Mouse (Mus musculus) erythroid progenitor cell, adult 5-6 weeks (primary cell): ENCODE data around the gene Cpsf3. TPM values are rescaled to one million over a fixed set of nuclear protein-coding genes. Genes with fewer than 3 reads are reported as not detected.

Experiments used
- ATAC-seq: replicated peaks from 2 replicates; pipeline ENCODE4 v1.8.0; 2016; ENCODE audit warnings: moderate number of reproducible peaks, mild to moderate bottlenecking, moderate TSS enrichment, inconsistent platforms; ENCODE audit not compliant: poor library complexity, low FRiP score, severe bottlenecking
- total RNA-seq, 2 experiments: library from RNA; stranded (forward) in 1 of 2; stranded (reverse) in 1 of 2; fragments of 150-400 nt in 1 of 2; fragments of 186-747, 209-891 nt in 1 of 2; gene quantifications; 2 replicates each; pipeline versions ENCODE4 v1.2.3 to v1.2.4; 2015 to 2017; ENCODE audit warnings: low replicate concordance in 2 of 2

Gene Cpsf3
- total RNA-seq, 2 experiments from 2014 or later = 15.6 to 68.3 TPM

- ATAC-seq = no peak
Observed at GRCm38 (mm10) chr12:21326325-21326724, 41.1 kb downstream of the Cpsf3 start.

GRCm38 (mm10) chr12:21329661-21330400 is 44.6 kb downstream of the Cpsf3 start:
- no peak for ATAC-seq

- no peak for ATAC-seq
Observed at GRCm38 (mm10) chr12:21330961-21331576, 45.9 kb downstream of the Cpsf3 start.

GRCm38 (mm10) chr12:21331711-21332110 is 46.5 kb downstream of the Cpsf3 start:
- no peak for ATAC-seq

GRCm38 (mm10) chr12:21333021-21333420 is 47.8 kb downstream of the Cpsf3 start:
- ATAC-seq = no peak

- no peak for ATAC-seq
Observed at GRCm38 (mm10) chr12:21333766-21334165, 48.6 kb downstream of the Cpsf3 start.

GRCm38 (mm10) chr12:21335869-21336268 is 50.7 kb downstream of the Cpsf3 start:
- ATAC-seq = no peak

- ATAC-seq = no peak
Observed at GRCm38 (mm10) chr12:21337171-21337570, 52.0 kb downstream of the Cpsf3 start.

GRCm38 (mm10) chr12:21340674-21341073 is 55.5 kb downstream of the Cpsf3 start:
- no peak for ATAC-seq

GRCm38 (mm10) chr12:21346972-21347371 is 61.8 kb downstream of the Cpsf3 start:
- no peak for ATAC-seq

GRCm38 (mm10) chr12:21350113-21350876 is 65.1 kb downstream of the Cpsf3 start:
- ATAC-seq = no peak

GRCm38 (mm10) chr12:21353681-21354080 is 68.5 kb downstream of the Cpsf3 start:
- no peak for ATAC-seq

GRCm38 (mm10) chr12:21362686-21363085 is 77.5 kb downstream of the Cpsf3 start:
- ATAC-seq = no peak

- no peak for ATAC-seq
Observed at GRCm38 (mm10) chr12:21363195-21363594, 78.0 kb downstream of the Cpsf3 start.

Other genes with a start within 250 kb of the Cpsf3 start
- 14.4 and 15.1 TPM in 2 replicates for gene Itgb1bp1, start 893 bp downstream of the Cpsf3 start, total RNA-seq (2015; ENCODE audit: low replicate concordance)
- 11.8 and 15.7 TPM in 2 replicates for gene Itgb1bp1, start 893 bp downstream of the Cpsf3 start, total RNA-seq (2017; ENCODE audit: low replicate concordance)
- 15.1 and 20.9 TPM in 2 replicates for gene Iah1, start 31.0 kb downstream of the Cpsf3 start, total RNA-seq (2015; ENCODE audit: low replicate concordance)
- gene Iah1, start 31.0 kb downstream of the Cpsf3 start, total RNA-seq (2017; ENCODE audit: low replicate concordance) = 9.2 and 16.3 TPM in 2 replicates
- gene Adam17, start 88.2 kb downstream of the Cpsf3 start, total RNA-seq (2015; ENCODE audit: low replicate concordance) = 10.5 and 16.8 TPM in 2 replicates
- gene Adam17, start 88.2 kb downstream of the Cpsf3 start, total RNA-seq (2017; ENCODE audit: low replicate concordance) = 26.6 and 29.8 TPM in 2 replicates
- 105 and 127 TPM in 2 replicates for gene Ywhaq, start 132.2 kb downstream of the Cpsf3 start, total RNA-seq (2015; ENCODE audit: low replicate concordance)
- 72.7 and 79.3 TPM in 2 replicates for gene Ywhaq, start 132.2 kb downstream of the Cpsf3 start, total RNA-seq (2017; ENCODE audit: low replicate concordance)